Mouse (Mus musculus) liver, adult 2 months (tissue): ENCODE data around the gene Rab11b.

Source experiments
- CTCF ChIP-seq: fragments of 200-500 bp; IDR thresholded peaks from 2 replicates; pipeline ENCODE4 v1.5.1; 2011; ENCODE audit warnings: low read depth, low read length, control low read depth
- POLR2A ChIP-seq: fragments of 200-500 bp; IDR thresholded peaks from 2 replicates; pipeline ENCODE4 v1.6.1; 2011; ENCODE audit warnings: low read length, control low read depth; ENCODE audit not compliant: insufficient read depth; ENCODE audit errors: extremely low read depth

DNA sequence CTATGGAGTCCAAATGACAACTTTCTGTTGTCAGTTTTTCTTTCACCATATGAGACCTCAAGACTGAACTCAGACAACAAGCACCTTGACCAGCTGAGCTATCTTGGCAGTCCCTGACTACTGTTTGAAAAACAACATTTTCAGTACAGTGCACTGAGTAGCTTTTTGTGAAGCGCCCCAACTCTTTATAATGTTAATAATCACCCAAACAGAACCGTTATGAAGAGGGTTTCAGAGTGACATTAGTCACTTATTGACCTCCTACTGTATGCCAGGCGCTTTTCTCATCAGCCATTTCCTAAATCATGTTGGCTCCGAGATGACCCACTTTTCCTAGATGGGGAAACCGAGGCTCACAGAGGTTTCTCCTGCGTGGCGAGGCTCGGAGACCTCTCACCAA lies 42.3 kb downstream of the Rab11b start:
- TF ChIP-seq CTCF = no peak
- TF ChIP-seq POLR2A = no peak
